Mouse (Mus musculus) heart, postnatal 4 days (tissue): ENCODE data around the gene Esp1. TPM values are rescaled to one million over a fixed set of nuclear protein-coding genes. Genes with fewer than 3 reads are reported as not detected.
"Not testable (repeated sequence)": the region's sequence is repeated elsewhere in the genome, so short reads cannot be mapped to it uniquely, and the experiment has no call there.

Experiments
- DNase-seq: peaks from one replicate; pipeline ENCODE4 v3.0.0; 2021
- total RNA-seq, 2 experiments: library from RNA; stranded (reverse); gene quantifications; 2 replicates each; pipeline ENCODE4 v1.2.3; 2021

The Esp1 gene
- not detected for total RNA-seq

- DNase-seq: no peak
Measured at GRCm38 (mm10) chr17:40726820-40727219, at the start of gene Esp1. Esp1 (plus strand) TSS chr17:40727120.

- DNase-seq: no peak
Measured at GRCm38 (mm10) chr17:40716273-40716672, 10.6 kb upstream of the Esp1 start.

- not testable (repeated sequence) for DNase-seq
Measured at GRCm38 (mm10) chr17:40717055-40717454, 9.9 kb upstream of the Esp1 start.

- no peak for DNase-seq
Measured at GRCm38 (mm10) chr17:40731296-40731695, 4.4 kb downstream of the Esp1 start.

GRCm38 (mm10) chr17:40731724-40732123 is 4.8 kb downstream of the Esp1 start:
- DNase-seq: no peak

- no peak for DNase-seq
Measured at GRCm38 (mm10) chr17:40763662-40764061, 36.7 kb downstream of the Esp1 start.

GRCm38 (mm10) chr17:40767120-40767519 is 40.2 kb downstream of the Esp1 start:
- no peak for DNase-seq

Other genes starting within 250 kb of the Esp1 start
- gene Esp8, start 207.1 kb upstream of the Esp1 start, total RNA-seq: not detected
- not detected for gene Esp6, start 165.6 kb upstream of the Esp1 start, total RNA-seq
- gene Esp4, start 128.5 kb upstream of the Esp1 start, total RNA-seq: not detected
- gene Esp3, start 95.0 kb upstream of the Esp1 start, total RNA-seq: not detected
- not detected for gene Crisp2, start 79.9 kb downstream of the Esp1 start, total RNA-seq
- 1 to 10 TPM in 1 of 2 experiments, under 1 TPM in 1; 0.21 to 1.1 TPM for gene Rhag, start 84.0 kb downstream of the Esp1 start, total RNA-seq
- 1 to 10 TPM in 1 of 2 experiments, under 1 TPM in 1; 0.38 to 1.0 TPM for gene 9130008F23Rik, start 153.4 kb downstream of the Esp1 start, total RNA-seq
- not detected for gene Glyatl3, start 187.2 kb downstream of the Esp1 start, total RNA-seq
- gene Mut, start 207.6 kb downstream of the Esp1 start, total RNA-seq: 10 to 100 TPM; 55.9 to 60.0 TPM
- gene Cenpq, start 207.9 kb downstream of the Esp1 start, total RNA-seq: 10 to 100 TPM; 11.8 to 11.9 TPM